Mouse (Mus musculus) thymus, adult 2 months (tissue): ENCODE data around the gene Ndufv3. TPM values are rescaled to one million over a fixed set of nuclear protein-coding genes. Genes with fewer than 3 reads are reported as not detected.

Experiments used
- DNase-seq: peaks from one replicate; pipeline ENCODE4 v3.0.0; 2021
- H3K27ac ChIP-seq: fragments of 200-500 bp; 2 replicates; pipeline ENCODE4 v1.5.1; 2012; ENCODE audit warnings: low read length, control low read depth; ENCODE audit not compliant: control insufficient read depth, insufficient read depth
- H3K27me3 ChIP-seq: fragments of 200-500 bp; 2 replicates; pipeline ENCODE4 v1.6.1; 2012; ENCODE audit warnings: mild to moderate bottlenecking, low read length, moderate library complexity, mixed read lengths; ENCODE audit not compliant: control insufficient read depth, insufficient read depth
- H3K36me3 ChIP-seq: fragments of 200-500 bp; 2 replicates; pipeline ENCODE4 v1.6.1; 2012; ENCODE audit warnings: mild to moderate bottlenecking, low read length, moderate library complexity; ENCODE audit not compliant: control insufficient read depth, insufficient read depth
- H3K4me1 ChIP-seq: fragments of 200-500 bp; replicated peaks from 2 replicates; pipeline ENCODE4 v1.6.1; 2012; ENCODE audit warnings: low read length; ENCODE audit not compliant: control insufficient read depth, insufficient read depth
- H3K4me3 ChIP-seq: fragments of 200-500 bp; 2 replicates; pipeline ENCODE4 v1.5.1; 2012; ENCODE audit warnings: mild to moderate bottlenecking, low read length, control low read depth, moderate library complexity; ENCODE audit not compliant: control insufficient read depth, insufficient read depth
- CTCF ChIP-seq: fragments of 200-500 bp; IDR thresholded peaks from 2 replicates; pipeline ENCODE4 v1.5.1; 2012; ENCODE audit warnings: mild to moderate bottlenecking, control low read depth, low read length, moderate library complexity, borderline replicate concordance; ENCODE audit not compliant: control insufficient read depth, poor library complexity, insufficient read depth; ENCODE audit errors: extremely low read depth
- POLR2A ChIP-seq: fragments of 200-500 bp; IDR thresholded peaks from 2 replicates; pipeline ENCODE4 v1.6.1; 2012; ENCODE audit warnings: mild to moderate bottlenecking, low read length, control low read depth, moderate library complexity; ENCODE audit not compliant: control insufficient read depth, poor library complexity, insufficient read depth; ENCODE audit errors: extremely low read depth
- WGBS: fragments of 180-500 bp; shearing (Covaris S2); methylation state at CpG from one replicate; pipeline ENCODE4 v1.1.7; 2018; 5-methylcytosine and 5-hydroxymethylcytosine counted together
- polyA plus RNA-seq: library from polyadenylated mRNA; depleted of rRNA; stranded (reverse); fragments of >200 nt; gene quantifications from 2 replicates; pipeline ENCODE4 v1.2.3, GENCODE M21; 2012

Gene Ndufv3
- polyA plus RNA-seq, 1 experiment, result 122 TPM

DNA sequence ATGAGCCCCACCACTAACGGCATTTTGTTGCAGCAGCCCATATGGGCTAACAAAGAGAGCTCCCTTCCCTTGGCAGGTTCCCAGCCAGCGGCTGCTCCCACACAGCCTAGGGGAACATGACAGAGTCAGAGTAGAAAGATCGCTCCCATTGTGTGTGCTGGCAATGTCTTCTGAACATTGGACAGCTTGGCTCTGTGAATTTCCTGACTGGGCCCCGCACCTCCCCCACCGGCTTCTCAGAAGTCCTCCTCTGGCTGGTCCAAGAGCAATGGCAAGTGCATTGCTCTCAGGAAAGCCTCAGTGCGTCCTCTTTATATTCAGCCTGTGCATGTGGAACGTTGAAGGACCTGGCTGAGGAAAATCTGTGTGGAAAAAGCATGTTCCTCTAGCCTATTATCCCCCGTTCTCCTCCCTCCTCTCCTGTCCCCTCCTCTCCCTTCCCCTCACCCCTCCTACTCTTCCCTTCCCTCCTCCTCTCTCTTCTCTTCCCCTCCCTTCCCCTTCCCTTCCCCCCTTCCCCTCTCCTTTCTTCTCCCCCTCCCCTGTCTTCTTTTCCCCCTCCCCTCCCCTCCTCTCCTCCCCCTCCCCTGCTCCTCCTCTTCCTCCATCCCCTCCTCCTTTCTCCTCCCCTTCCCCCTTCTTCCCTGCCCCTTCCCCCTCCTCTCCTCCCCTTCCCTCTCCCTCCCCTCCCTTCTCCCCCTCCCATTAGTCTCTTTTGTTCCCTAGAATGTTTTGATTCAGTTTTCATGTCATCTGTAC is 16.1 kb downstream of the Ndufv3 start:
- no peak for DNase-seq
- TF ChIP-seq CTCF (no peak), POLR2A (no peak)
- H3K36me3 ChIP-seq, result peaks cover 11% of the 10 kb centered on the region
- 64% methylated on average over 8 of the region's 8 CpGs for WGBS
- H3K27me3 ChIP-seq, result no peaks in the 10 kb centered on the region
- no peaks in the 10 kb centered on the region for H3K4me1 ChIP-seq
- no peak overlapping the region for H3K4me3 ChIP-seq
- H3K27ac ChIP-seq, result no peak overlapping the region

DNA sequence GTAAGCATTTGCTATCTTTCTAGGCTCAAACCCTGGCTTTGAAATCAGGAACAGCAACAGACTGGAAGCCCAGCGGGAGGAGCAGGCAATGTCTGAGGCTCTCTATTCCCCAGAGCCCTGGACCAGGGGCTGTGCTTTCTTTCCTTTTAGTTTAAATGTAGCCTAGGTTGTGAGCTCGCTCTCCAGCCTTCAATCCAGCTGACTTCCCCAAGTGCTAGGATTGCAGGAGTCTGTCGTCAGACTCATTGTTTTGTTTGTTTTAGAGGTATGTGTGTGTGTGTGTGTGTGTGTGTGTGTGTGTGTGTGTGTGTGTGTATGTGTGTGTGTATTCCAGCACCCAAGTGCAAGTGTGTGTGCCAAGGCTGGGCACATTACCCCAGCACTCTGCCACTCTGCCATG is 20.2 kb downstream of the Ndufv3 start:
- no peaks in the 10 kb centered on the region for H3K27me3 ChIP-seq
- 86% methylated on average over 3 of the region's 3 CpGs for WGBS

DNA sequence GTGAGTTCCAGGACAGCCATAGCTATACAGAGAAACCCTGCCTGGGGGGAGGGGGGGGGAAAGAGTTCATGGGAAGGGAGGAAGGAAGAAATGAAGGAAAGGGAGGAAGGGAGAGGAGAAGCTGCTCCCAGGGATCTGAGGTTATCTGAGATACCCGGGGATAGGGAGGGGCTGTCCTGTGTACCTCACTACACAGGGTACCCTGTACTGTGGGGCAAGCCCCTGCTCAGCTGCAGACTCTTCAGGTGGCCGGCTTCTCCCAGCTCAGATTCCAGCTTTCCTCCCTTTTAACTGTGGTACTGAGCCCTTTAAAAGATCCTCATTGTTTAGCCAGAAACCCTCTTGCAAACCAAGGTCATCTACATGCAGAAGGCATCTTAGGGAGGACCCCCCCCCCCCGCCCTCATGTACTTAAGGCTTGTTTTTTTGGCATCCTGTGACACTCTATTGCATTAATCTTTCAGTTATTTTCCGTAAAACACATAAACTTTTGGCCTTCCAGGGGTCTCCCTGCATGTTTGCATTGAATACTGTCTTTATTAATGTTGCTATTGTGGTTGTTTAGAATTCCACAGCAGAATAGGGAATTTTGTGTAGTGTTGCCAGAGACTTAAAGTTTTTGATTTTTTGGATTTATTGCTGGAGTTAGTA is 21.0 kb downstream of the Ndufv3 start:
- no peaks in the 10 kb centered on the region for H3K36me3 ChIP-seq
- H3K4me1 ChIP-seq, result no peaks in the 10 kb centered on the region
- no peak overlapping the region for H3K27ac ChIP-seq
- no peak for DNase-seq
- TF ChIP-seq CTCF, result no peak
- TF ChIP-seq POLR2A, result no peak
- H3K27me3 ChIP-seq, result no peaks in the 10 kb centered on the region
- 91% methylated on average over 4 of the region's 4 CpGs for WGBS
- H3K4me3 ChIP-seq, result no peak overlapping the region

More for the DNA sequence above, 20.2 kb downstream of the Ndufv3 start:
- no peaks in the 10 kb centered on the region for H3K4me1 ChIP-seq
- no peak overlapping the region for H3K27ac ChIP-seq
- no peak for DNase-seq
- TF ChIP-seq POLR2A, result no peak
- TF ChIP-seq CTCF, result no peak
- H3K36me3 ChIP-seq, result no peaks in the 10 kb centered on the region
- H3K4me3 ChIP-seq, result no peak overlapping the region

DNA sequence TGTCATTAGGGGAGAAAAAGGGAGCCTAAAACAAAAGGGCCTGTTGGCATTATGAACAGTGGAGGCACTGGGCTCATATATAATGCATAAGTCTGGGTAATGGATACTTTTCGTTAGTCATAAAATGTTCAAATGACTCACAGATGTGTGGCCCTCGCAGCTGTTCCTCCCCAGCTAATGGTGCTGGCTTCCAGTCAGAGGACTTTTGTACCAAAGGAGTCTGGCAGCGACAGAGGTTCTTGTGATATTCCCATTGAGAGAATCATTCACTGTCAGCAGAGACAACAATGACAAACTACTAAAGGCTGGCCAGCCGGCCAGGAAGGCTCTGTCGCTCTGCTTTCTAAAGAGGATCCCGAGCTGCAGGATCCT is 21.5 kb downstream of the Ndufv3 start:
- TF ChIP-seq POLR2A, result no peak
- TF ChIP-seq CTCF, result no peak
- Histone ChIP-seq H3K27me3 (no peaks in the 10 kb centered on the region), H3K27ac (no peak overlapping the region), H3K36me3 (no peaks in the 10 kb centered on the region), H3K4me3 (no peak overlapping the region), H3K4me1 (no peaks in the 10 kb centered on the region)
- WGBS, result 94% methylated on average over 6 of the region's 6 CpGs
- no peak for DNase-seq

DNA sequence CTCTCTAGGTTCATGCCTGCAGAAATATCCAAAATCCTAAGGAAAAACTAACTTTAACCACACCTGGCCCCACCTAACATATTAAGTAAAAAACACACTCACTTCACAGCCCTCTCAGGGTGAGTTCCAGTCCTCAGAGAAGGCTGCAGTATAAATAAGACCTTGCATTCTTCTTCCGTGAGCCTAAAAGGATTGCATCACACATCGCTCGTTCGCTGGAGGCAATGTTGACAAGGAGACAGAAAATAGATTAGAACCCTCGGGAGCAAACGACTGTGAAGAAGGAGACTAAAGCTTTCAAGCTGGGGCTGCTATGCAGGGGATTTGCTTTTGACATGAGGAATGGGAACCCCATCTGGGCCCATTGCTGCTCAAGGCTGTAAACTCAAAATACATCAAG is 23.7 kb downstream of the Ndufv3 start:
- no peaks in the 10 kb centered on the region for H3K4me1 ChIP-seq
- WGBS, result 91% methylated on average over 6 of the region's 6 CpGs

DNA sequence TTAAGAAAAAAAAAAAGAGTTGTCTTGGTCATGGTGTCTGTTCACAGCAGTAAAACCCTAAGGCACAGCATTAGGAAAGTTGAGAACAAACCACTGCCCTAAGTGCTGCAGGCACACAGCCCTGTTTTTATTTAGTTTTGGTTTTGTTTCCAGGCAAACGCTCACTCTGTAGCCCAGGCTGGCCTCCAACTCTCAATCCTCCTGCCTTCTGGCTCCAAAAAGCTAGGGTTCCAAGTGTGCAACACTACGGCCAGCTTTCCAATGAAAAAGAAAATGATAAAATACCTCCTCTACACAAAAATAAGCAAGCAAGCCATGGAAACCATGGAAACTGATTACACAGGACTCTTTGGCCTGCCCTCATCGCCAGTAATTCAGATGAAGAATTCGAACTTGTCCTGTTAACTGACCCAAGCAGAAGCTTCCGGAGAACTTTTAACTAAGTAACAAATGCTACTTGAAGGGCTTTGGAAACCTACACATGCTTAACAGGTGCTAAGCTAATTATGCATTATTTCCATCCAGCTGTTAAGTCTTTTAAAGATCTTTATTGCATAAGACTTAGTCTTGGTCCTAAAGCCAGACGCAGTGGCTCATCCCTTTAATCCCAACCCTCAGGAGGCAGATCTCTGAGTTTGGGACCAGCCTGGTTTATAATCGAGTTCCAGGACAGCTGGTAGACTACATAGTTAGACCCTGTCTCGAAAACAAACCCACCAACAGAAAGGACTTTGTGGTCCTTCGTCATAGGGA is 26.7 kb downstream of the Ndufv3 start:
- Histone ChIP-seq H3K27me3 (no peaks in the 10 kb centered on the region), H3K4me3 (no peak overlapping the region), H3K4me1 (no peaks in the 10 kb centered on the region), H3K36me3 (no peaks in the 10 kb centered on the region), H3K27ac (no peak overlapping the region)
- DNase-seq, result no peak
- WGBS, result 92% methylated on average over 9 of the region's 9 CpGs
- TF ChIP-seq POLR2A (no peak), CTCF (no peak)

More for the DNA sequence above, 23.7 kb downstream of the Ndufv3 start:
- no peak for DNase-seq
- Histone ChIP-seq H3K27me3 (no peaks in the 10 kb centered on the region), H3K4me3 (no peak overlapping the region), H3K36me3 (no peaks in the 10 kb centered on the region), H3K27ac (no peak overlapping the region)
- TF ChIP-seq CTCF (no peak), POLR2A (no peak)
